Mouse (Mus musculus) midbrain, postnatal 0 days (tissue): ENCODE measurements at regions not wholly inside any gene's neighbourhood (a gene's known extent, or its start where the extent isn't known, plus 50 kb on each side); places are given as distances from the start of the nearest gene placed in this dataset.
A peak's percentile ranks its signal among the peaks of the same experiment; 100 is the strongest.

Source experiments
- ATAC-seq: fragments of 200-750 bp; cut with Nextera tagmentation; 2 replicates; pipeline ENCODE4 v1.8.0; 2017; ENCODE audit warnings: moderate number of reproducible peaks, mild to moderate bottlenecking, moderate TSS enrichment, moderate library complexity; ENCODE audit not compliant: low FRiP score
- DNase-seq: peaks from one replicate; pipeline ENCODE4 v3.0.0-alpha.2; 2015; ENCODE audit warnings: low spot score
- H3K27ac ChIP-seq: fragments of 300-500 bp; sonication (generic); 2 replicates; pipeline ENCODE4 v1.5.1; 2014; ENCODE audit warnings: low read depth, mild to moderate bottlenecking, low read length, mixed read lengths
- H3K27me3 ChIP-seq: fragments of 300-500 bp; sonication (generic); 2 replicates; pipeline ENCODE4 v1.6.1; 2014; ENCODE audit warnings: low read length, control low read depth, mixed read lengths; ENCODE audit not compliant: insufficient read depth
- H3K36me3 ChIP-seq: fragments of 300-500 bp; sonication (generic); 2 replicates; pipeline ENCODE4 v1.6.1; 2014; ENCODE audit warnings: low read length, control low read depth, mixed read lengths; ENCODE audit not compliant: insufficient read depth
- H3K4me1 ChIP-seq: fragments of 300-500 bp; sonication (generic); 2 replicates; pipeline ENCODE4 v1.6.1; 2014; ENCODE audit warnings: mild to moderate bottlenecking, control low read depth, antibody characterized with exemption, low read length, mixed read lengths; ENCODE audit not compliant: insufficient read depth
- H3K4me2 ChIP-seq: fragments of 300-500 bp; sonication (generic); 2 replicates; pipeline ENCODE4 v1.6.1; 2014; ENCODE audit warnings: low read depth, mild to moderate bottlenecking, low read length, mixed read lengths; ENCODE audit not compliant: poor library complexity, severe bottlenecking
- H3K4me3 ChIP-seq: fragments of 300-500 bp; sonication (generic); 2 replicates; pipeline ENCODE4 v1.5.1; 2014; ENCODE audit warnings: low read depth, mild to moderate bottlenecking, low read length, moderate library complexity
- H3K9ac ChIP-seq: fragments of 300-500 bp; sonication (generic); replicated peaks from 2 replicates; pipeline ENCODE4 v1.6.1; 2014; ENCODE audit warnings: mild to moderate bottlenecking, low read length, moderate library complexity, mixed read lengths; ENCODE audit not compliant: poor library complexity, severe bottlenecking
- H3K9me3 ChIP-seq: fragments of 300-500 bp; sonication (generic); 2 replicates; pipeline ENCODE4 v1.6.1; 2016; ENCODE audit warnings: low read length, control low read depth
- CTCF ChIP-seq: IDR thresholded peaks from 2 replicates; pipeline ENCODE4 v1.5.1; 2016; ENCODE audit warnings: antibody characterized with exemption, mild to moderate bottlenecking
- WGBS: fragments of 180-500 bp; shearing (Covaris S2); extraction: QIAGEN DNeasy Blood & Tissue Kit; methylation state at CpG from one replicate; pipeline ENCODE4 v1.1.7; 2014; 5-methylcytosine and 5-hydroxymethylcytosine counted together

DNA sequence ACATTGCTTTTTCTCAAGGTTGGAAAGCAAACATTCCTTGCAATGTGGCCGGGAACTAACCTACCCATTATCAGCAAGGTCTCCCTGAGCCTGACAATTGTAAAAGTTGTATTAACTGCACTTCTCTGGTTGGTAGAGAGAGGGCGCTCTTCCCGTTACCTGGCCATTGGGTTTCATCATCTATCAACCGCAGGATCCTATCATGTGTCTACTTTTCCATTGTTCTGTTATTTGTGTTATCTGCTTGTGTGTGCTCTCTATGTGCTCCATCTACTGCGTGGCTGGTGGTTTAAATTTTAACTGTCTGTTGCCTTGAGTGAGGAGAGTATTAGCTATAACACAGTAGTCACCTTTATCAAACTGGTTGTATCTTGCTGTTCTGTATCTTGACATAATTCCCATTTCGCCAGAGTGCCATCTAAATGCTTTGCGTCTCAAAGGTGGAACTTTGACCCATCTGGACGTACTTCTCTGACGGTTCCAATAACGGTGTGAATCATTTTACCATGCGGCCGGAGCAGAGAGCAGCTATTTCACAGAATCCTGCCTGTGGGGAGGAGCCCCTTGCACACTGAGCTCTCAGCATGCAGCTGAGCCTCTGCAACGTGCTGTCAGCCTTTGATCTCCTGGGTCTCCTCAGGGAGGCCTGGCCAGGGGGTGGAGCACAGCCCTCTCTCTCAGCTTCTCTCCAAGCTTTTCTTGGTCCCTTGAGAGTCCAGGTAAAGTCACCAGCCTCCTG is 77.5 kb upstream of the A530016L24Rik start:
- DNase-seq (no peak), ATAC-seq (0 out of 2 replicates have a peak, but pooled peaks have one; percentile 20)
- no peaks in the 10 kb centered on the region for H3K27me3 ChIP-seq
- WGBS = 10% methylated on average over 13 of the region's 13 CpGs
- H3K9me3 ChIP-seq = no peaks in the 10 kb centered on the region
- H3K27ac ChIP-seq = no peak overlapping the region
- H3K4me2 ChIP-seq = no peak overlapping the region
- H3K4me1 ChIP-seq = 0 out of 2 replicates have a peak, but pooled peaks cover 4% of the 10 kb centered on the region
- no peak overlapping the region for H3K9ac ChIP-seq
- peak; percentile 80 for TF ChIP-seq CTCF
- H3K4me3 ChIP-seq = no peak overlapping the region
- H3K36me3 ChIP-seq = no peaks in the 10 kb centered on the region

DNA sequence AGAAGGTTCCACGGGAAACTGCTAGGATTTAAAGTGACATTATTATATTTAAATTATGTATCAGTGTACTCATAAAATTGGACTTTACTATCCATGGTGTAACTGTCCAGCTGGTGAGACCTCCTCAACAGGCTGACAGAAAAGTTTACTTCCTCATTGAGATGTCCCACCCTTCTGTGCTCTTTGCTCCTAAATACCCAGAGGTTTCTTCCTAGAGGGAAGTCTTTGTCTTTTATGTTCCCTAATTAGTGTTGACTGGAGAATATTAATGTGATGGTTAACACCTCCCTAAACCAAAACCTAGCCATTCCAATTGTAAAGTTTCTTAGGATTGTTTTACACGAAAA is 76.9 kb upstream of the A530016L24Rik start:
- WGBS = 40% methylated on average over 2 of the region's 2 CpGs
- no peak for ATAC-seq
- no peak for TF ChIP-seq CTCF
- Histone ChIP-seq H3K27me3 (no peaks in the 10 kb centered on the region), H3K4me2 (no peak overlapping the region), H3K4me1 (0 out of 2 replicates have a peak, but pooled peaks cover 4% of the 10 kb centered on the region), H3K4me3 (no peak overlapping the region), H3K36me3 (no peaks in the 10 kb centered on the region), H3K9ac (no peak overlapping the region), H3K9me3 (no peaks in the 10 kb centered on the region), H3K27ac (no peak overlapping the region)
- no peak for DNase-seq

DNA sequence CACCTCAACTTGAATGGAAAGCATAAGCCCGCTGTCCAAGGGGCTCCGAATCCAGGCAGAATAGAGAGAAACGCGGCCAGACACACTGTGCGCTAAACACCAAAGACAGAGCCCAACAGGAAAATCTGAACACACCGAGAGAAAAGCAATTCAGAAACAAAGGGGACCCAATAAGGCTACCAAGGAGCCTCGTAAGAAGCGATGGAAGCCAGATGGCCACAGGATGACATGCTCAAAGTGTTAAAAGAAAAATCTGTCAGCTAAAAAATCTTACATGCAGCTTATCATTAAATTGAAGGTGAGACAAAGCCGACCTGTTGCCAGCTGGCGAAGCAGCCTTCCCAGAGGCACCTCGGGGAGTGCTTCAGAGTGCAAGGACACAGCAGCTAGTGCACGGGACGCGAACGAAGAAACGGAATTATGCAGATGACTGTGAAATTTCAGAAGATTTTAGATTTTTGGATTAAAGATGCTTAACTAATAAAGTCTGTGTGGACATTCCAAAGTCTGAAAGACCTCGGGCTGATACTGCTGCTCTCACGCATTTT is 73.2 kb upstream of the A530016L24Rik start:
- Histone ChIP-seq H3K27me3 (no peaks in the 10 kb centered on the region), H3K27ac (no peak overlapping the region), H3K36me3 (no peaks in the 10 kb centered on the region), H3K9me3 (no peaks in the 10 kb centered on the region), H3K9ac (no peak overlapping the region), H3K4me3 (no peak overlapping the region), H3K4me2 (no peak overlapping the region), H3K4me1 (no peaks in the 10 kb centered on the region)
- ATAC-seq = no peak
- TF ChIP-seq CTCF = no peak
- no peak for DNase-seq
- 64% methylated on average over 18 of the region's 18 CpGs for WGBS

DNA sequence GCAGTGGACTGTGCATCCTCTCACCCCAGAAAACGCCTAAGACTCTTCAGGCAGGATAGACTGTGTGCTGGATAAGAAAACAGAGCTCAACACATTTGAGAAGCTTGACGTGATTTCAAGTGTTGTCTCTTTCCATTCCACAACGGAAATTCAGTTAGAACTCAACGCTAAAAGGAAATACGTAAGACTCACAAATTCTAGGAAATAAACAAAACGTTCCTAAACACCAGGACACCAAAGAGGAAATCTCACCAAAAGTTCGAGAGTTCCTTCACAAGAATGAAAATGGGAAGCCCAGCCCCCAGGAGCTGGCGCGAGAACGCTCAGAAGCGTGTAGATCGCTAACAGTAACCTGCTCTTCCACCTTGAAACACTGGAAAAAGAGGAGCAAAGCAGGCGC is 72.7 kb upstream of the A530016L24Rik start:
- no peaks in the 10 kb centered on the region for H3K36me3 ChIP-seq
- 86% methylated on average over 13 of the region's 13 CpGs for WGBS
- no peaks in the 10 kb centered on the region for H3K4me1 ChIP-seq
- no peaks in the 10 kb centered on the region for H3K9me3 ChIP-seq
- no peak overlapping the region for H3K4me3 ChIP-seq
- no peak for TF ChIP-seq CTCF
- H3K27ac ChIP-seq = no peak overlapping the region
- no peak overlapping the region for H3K4me2 ChIP-seq
- DNase-seq (no peak), ATAC-seq (no peak)
- no peaks in the 10 kb centered on the region for H3K27me3 ChIP-seq
- H3K9ac ChIP-seq = no peak overlapping the region

DNA sequence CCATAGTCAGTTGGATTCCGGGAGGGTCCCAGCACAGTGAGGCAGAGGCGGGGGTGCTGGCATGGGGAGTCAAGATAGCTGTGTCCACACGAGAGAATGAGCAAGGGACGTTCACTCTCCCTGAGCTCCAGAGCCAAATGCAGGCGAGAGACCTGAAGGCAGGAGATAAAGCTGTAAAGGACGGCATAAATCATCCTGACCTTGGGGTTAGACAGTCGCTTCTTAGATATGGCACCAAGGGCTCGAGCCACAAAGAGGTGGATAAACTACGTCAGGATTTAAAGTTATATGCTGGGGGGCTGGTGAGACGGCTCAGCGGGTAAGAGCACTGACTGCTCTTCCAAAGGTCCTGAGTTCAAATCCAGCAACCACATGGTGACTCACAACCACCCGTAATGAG is 70.6 kb upstream of the A530016L24Rik start:
- TF ChIP-seq CTCF = no peak
- no peak overlapping the region for H3K4me2 ChIP-seq
- no peak overlapping the region for H3K9ac ChIP-seq
- no peak overlapping the region for H3K27ac ChIP-seq
- no peaks in the 10 kb centered on the region for H3K27me3 ChIP-seq
- no peaks in the 10 kb centered on the region for H3K4me1 ChIP-seq
- 90% methylated on average over 12 of the region's 12 CpGs for WGBS
- H3K4me3 ChIP-seq = no peak overlapping the region
- no peaks in the 10 kb centered on the region for H3K9me3 ChIP-seq
- ATAC-seq = no peak
- H3K36me3 ChIP-seq = no peaks in the 10 kb centered on the region
- no peak for DNase-seq

DNA sequence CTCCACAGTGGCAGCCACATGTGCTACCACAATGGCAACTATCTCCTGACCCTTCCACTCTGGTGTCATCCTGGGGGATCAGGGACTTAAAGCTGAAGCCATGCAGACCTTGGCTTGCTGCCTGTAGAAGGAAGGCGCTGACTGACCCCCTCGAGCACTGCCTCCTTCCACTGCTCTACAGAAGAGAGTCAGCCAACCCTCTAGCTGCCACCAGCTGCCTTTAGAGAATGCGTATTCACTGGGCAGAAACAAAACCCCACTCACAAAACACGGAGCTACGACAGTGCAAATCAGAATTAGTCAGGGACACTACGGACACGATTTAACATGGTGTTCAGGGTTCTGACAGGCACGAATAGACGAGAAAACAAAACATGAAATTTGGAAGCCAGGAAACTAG is 67.1 kb upstream of the A530016L24Rik start:
- H3K4me1 ChIP-seq = no peaks in the 10 kb centered on the region
- no peak overlapping the region for H3K4me3 ChIP-seq
- no peak overlapping the region for H3K9ac ChIP-seq
- 35% methylated on average over 9 of the region's 9 CpGs for WGBS
- H3K4me2 ChIP-seq = no peak overlapping the region
- H3K27me3 ChIP-seq = no peaks in the 10 kb centered on the region; the same call in 1 of the 2 replicates
- H3K36me3 ChIP-seq = no peaks in the 10 kb centered on the region
- H3K27ac ChIP-seq = no peak overlapping the region
- no peak for DNase-seq
- H3K9me3 ChIP-seq = no peaks in the 10 kb centered on the region
- no peak for TF ChIP-seq CTCF
- ATAC-seq = no peak
